Mouse (Mus musculus) cerebellum, adult 2 months (tissue): ENCODE data around the gene Epha3.

Experiments used
- CTCF ChIP-seq: fragments of 200-500 bp; IDR thresholded peaks from 2 replicates; pipeline ENCODE4 v1.5.1; 2011; ENCODE audit warnings: low read depth, mild to moderate bottlenecking, control low read depth, low read length, moderate library complexity, borderline replicate concordance; ENCODE audit not compliant: insufficient read depth
- POLR2A ChIP-seq: fragments of 200-500 bp; IDR thresholded peaks from 2 replicates; pipeline ENCODE4 v1.6.1; 2011; ENCODE audit warnings: low read length, control low read depth, borderline replicate concordance; ENCODE audit not compliant: insufficient read depth

DNA sequence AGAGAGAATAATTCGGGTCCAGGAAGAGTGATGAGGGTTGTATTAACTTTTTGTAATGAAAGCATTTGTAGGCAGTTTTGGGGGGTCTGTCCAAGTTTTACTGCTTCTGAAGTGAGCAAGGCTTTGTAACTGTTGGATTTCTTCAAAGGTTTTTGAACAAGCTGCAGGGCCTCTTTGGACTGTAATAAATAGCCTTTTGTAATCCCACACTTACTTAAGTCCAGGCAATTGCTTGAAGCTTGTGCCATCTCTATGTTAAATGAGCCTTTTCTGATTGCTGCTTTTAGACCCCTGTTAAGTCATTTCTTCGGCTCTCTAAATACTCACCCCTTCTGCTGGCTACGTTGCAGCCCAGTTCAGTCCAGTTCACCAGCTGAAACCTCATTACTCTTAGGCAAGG is 248.6 kb downstream of the Epha3 start:
- TF ChIP-seq CTCF (no peak), POLR2A (no peak)
